Mouse (Mus musculus) MEL (cell line): Measurements from ENCODE around the gene Slc7a8. TPM values are rescaled to one million over a fixed set of nuclear protein-coding genes. Genes with fewer than 3 reads are reported as not detected.

Experiments used
- DNase-seq: peaks from one replicate; pipeline ENCODE4 v3.0.0; 2011; ENCODE audit warnings: low read depth, low spot score
- H3K27ac ChIP-seq: 2 replicates; pipeline ENCODE4 v1.5.1; 2012; ENCODE audit warnings: low read depth, mild to moderate bottlenecking, control low read depth, low read length, moderate library complexity; ENCODE audit not compliant: control insufficient read depth
- H3K27me3 ChIP-seq, 2 experiments: fragments of 150-350 bp in 1 of 2; sonication (generic) in 1 of 2; 2 replicates each; pipeline ENCODE4 v1.6.1; 2012; ENCODE audit warnings: low read length in 2 of 2, mild to moderate bottlenecking in 2 of 2, improper control_type of control experiment in 1 of 2, moderate library complexity in 1 of 2; ENCODE audit not compliant: insufficient read depth in 2 of 2, control insufficient read depth in 1 of 2
- H3K36me3 ChIP-seq, 2 experiments: 2 replicates each; pipeline ENCODE4 v1.6.1; 2012 to 2014; ENCODE audit warnings: low read length in 2 of 2, improper control_type of control experiment in 1 of 2, inconsistent platforms in 1 of 2, mild to moderate bottlenecking in 1 of 2; ENCODE audit not compliant: insufficient read depth in 2 of 2, control insufficient read depth in 1 of 2
- H3K4me1 ChIP-seq, 2 experiments: fragments of 150-350 bp in 1 of 2; sonication (generic) in 1 of 2; 2 replicates each; pipeline ENCODE4 v1.6.1; 2012; ENCODE audit warnings: low read length in 2 of 2, improper control_type of control experiment in 1 of 2, mild to moderate bottlenecking in 1 of 2; ENCODE audit not compliant: insufficient read depth in 2 of 2, control insufficient read depth in 1 of 2
- H3K4me3 ChIP-seq, 2 experiments: fragments of 150-350 bp in 1 of 2; sonication (generic) in 1 of 2; 2 replicates each; pipeline ENCODE4 v1.5.1; 2012; ENCODE audit warnings: low read depth in 2 of 2, low read length in 2 of 2, mild to moderate bottlenecking in 2 of 2, moderate library complexity in 2 of 2, control low read depth in 1 of 2, improper control_type of control experiment in 1 of 2; ENCODE audit not compliant: control insufficient read depth in 1 of 2, insufficient read depth in 1 of 2
- H3K79me2 ChIP-seq: 2 replicates; pipeline ENCODE4 v1.6.1; 2012; ENCODE audit warnings: mild to moderate bottlenecking, low read length, moderate library complexity; ENCODE audit not compliant: control insufficient read depth, poor library complexity, insufficient read depth
- H3K9ac ChIP-seq: 2 replicates; pipeline ENCODE4 v1.6.1; 2012; ENCODE audit warnings: low read depth, mild to moderate bottlenecking, control low read depth, low read length, moderate library complexity; ENCODE audit not compliant: control insufficient read depth, poor library complexity, severe bottlenecking
- H3K9me3 ChIP-seq: fragments of 150-350 bp; sonication (generic); replicated peaks from 2 replicates; pipeline ENCODE4 v1.6.1; 2012; ENCODE audit warnings: mild to moderate bottlenecking, low read length, improper control_type of control experiment, moderate library complexity; ENCODE audit not compliant: insufficient read depth
- BHLHE40 ChIP-seq: IDR thresholded peaks from 2 replicates; pipeline ENCODE4 v1.6.1; 2012; ENCODE audit warnings: low read depth, mild to moderate bottlenecking, inconsistent platforms, low read length, improper control_type of control experiment, borderline replicate concordance
- CHD2 ChIP-seq: IDR thresholded peaks from 2 replicates; pipeline ENCODE4 v1.6.1; 2011; ENCODE audit warnings: low read length, improper control_type of control experiment
- E2F4 ChIP-seq: IDR thresholded peaks from 2 replicates; pipeline ENCODE4 v1.6.1; 2011; ENCODE audit warnings: low read depth, low read length, improper control_type of control experiment, borderline replicate concordance
- EP300 ChIP-seq, 2 experiments: IDR thresholded peaks; 2 replicates each; pipeline ENCODE4 v1.6.1; 2011; ENCODE audit warnings: improper control_type of control experiment in 2 of 2, low read length in 2 of 2, low read depth in 1 of 2, mild to moderate bottlenecking in 1 of 2
- ETS1 ChIP-seq: IDR thresholded peaks from 2 replicates; pipeline ENCODE4 v1.6.1; 2012; ENCODE audit warnings: low read depth, mild to moderate bottlenecking, inconsistent platforms, low read length, improper control_type of control experiment, moderate library complexity
- GATA1 ChIP-seq: IDR thresholded peaks from 2 replicates; pipeline ENCODE4 v1.6.1; 2011; ENCODE audit warnings: low read depth, low read length, improper control_type of control experiment
- HCFC1 ChIP-seq: IDR thresholded peaks from 2 replicates; pipeline ENCODE4 v1.6.1; 2012; ENCODE audit warnings: low read depth, mild to moderate bottlenecking, inconsistent platforms, low read length, improper control_type of control experiment, moderate library complexity
- KAT2A ChIP-seq: conservative IDR thresholded peaks from 2 replicates; pipeline ENCODE4 v1.6.1; 2012; ENCODE audit warnings: low read depth, low read length, improper control_type of control experiment, inconsistent platforms
- MAFK ChIP-seq: IDR thresholded peaks from 2 replicates; pipeline ENCODE4 v1.6.1; 2011; ENCODE audit warnings: low read depth, mild to moderate bottlenecking, low read length, improper control_type of control experiment, borderline replicate concordance
- MAZ ChIP-seq: IDR thresholded peaks from 2 replicates; pipeline ENCODE4 v1.6.1; 2012; ENCODE audit warnings: low read depth, mild to moderate bottlenecking, inconsistent platforms, low read length, improper control_type of control experiment
- MEF2A ChIP-seq: IDR thresholded peaks from 2 replicates; pipeline ENCODE4 v1.6.1; 2014; ENCODE audit warnings: low read depth, mild to moderate bottlenecking, inconsistent platforms, low read length, improper control_type of control experiment; ENCODE audit not compliant: poor library complexity, insufficient replicate concordance, severe bottlenecking; ENCODE audit errors: extremely low read depth
- MXI1 ChIP-seq: IDR thresholded peaks from 2 replicates; pipeline ENCODE4 v1.6.1; 2011; ENCODE audit warnings: mild to moderate bottlenecking, low read depth, low read length, improper control_type of control experiment
- POLR2A ChIP-seq, 2 experiments: IDR thresholded peaks; 2 replicates each; pipeline ENCODE4 v1.6.1; 2011 to 2012; ENCODE audit warnings: low read length in 2 of 2, mild to moderate bottlenecking in 2 of 2, control low read depth in 1 of 2, improper control_type of control experiment in 1 of 2, low read depth in 1 of 2, moderate library complexity in 1 of 2; ENCODE audit not compliant: control insufficient read depth in 1 of 2, insufficient read depth in 1 of 2, poor library complexity in 1 of 2
- POLR2AphosphoS2 ChIP-seq: IDR thresholded peaks from 2 replicates; pipeline ENCODE4 v1.6.1; 2011; ENCODE audit warnings: low read length, improper control_type of control experiment
- POLR2AphosphoS5 ChIP-seq: IDR thresholded peaks from 2 replicates; pipeline ENCODE4 v1.6.1; 2012; ENCODE audit warnings: low read depth, borderline replicate concordance, mild to moderate bottlenecking, inconsistent platforms, low read length, moderate library complexity, mixed read lengths
- RCOR1 ChIP-seq: IDR thresholded peaks from 2 replicates; pipeline ENCODE4 v1.6.1; 2012; ENCODE audit warnings: low read depth, mild to moderate bottlenecking, inconsistent platforms, low read length, improper control_type of control experiment
- SIN3A ChIP-seq: IDR thresholded peaks from 2 replicates; pipeline ENCODE4 v1.6.1; 2012; ENCODE audit warnings: low read length, improper control_type of control experiment, inconsistent platforms
- TCF12 ChIP-seq: IDR thresholded peaks from 2 replicates; pipeline ENCODE4 v1.6.1; 2014; ENCODE audit warnings: low read depth, mild to moderate bottlenecking, inconsistent platforms, low read length, improper control_type of control experiment, moderate library complexity
- USF2 ChIP-seq, 2 experiments: IDR thresholded peaks; 2 replicates each; pipeline ENCODE4 v1.6.1; 2011 to 2012; ENCODE audit warnings: improper control_type of control experiment in 2 of 2, low read length in 2 of 2, borderline replicate concordance in 1 of 2, inconsistent platforms in 1 of 2, low read depth in 1 of 2, mild to moderate bottlenecking in 1 of 2; ENCODE audit not compliant: insufficient read depth in 1 of 2
- ZMIZ1 ChIP-seq: IDR thresholded peaks from 2 replicates; pipeline ENCODE4 v1.6.1; 2012; ENCODE audit warnings: low read depth, mild to moderate bottlenecking, inconsistent platforms, low read length, improper control_type of control experiment, moderate library complexity
- ZNF384 ChIP-seq: IDR thresholded peaks from 2 replicates; pipeline ENCODE4 v1.6.1; 2012; ENCODE audit warnings: low read depth, mild to moderate bottlenecking, inconsistent platforms, low read length, improper control_type of control experiment
- polyA plus RNA-seq, 2 experiments: library from polyadenylated mRNA; stranded (reverse) in 1 of 2; unstranded in 1 of 2; fragments of >175 nt in 1 of 2; fragments of >200 nt in 1 of 2; gene quantifications; 2 replicates each; pipeline versions ENCODE4 v1.2.1 to v1.2.4; 2012; ENCODE audit warnings: low replicate concordance in 2 of 2, low read depth in 1 of 2; ENCODE audit not compliant: insufficient read length in 2 of 2, insufficient read depth in 1 of 2, missing spikeins in 1 of 2
- total RNA-seq: library from RNA; depleted of rRNA; stranded (reverse); fragments of 300-350 nt; gene quantifications from 2 replicates; pipeline ENCODE4 v1.2.3, GENCODE M21; 2012

Gene Slc7a8
- total and polyA plus RNA-seq, 3 experiments = 0.08 to 0.29 TPM; not detected in 1

GRCm38 (mm10) chr14:54782971-54783370 lies 1.2 kb upstream of the Slc7a8 start:
- DNase-seq = no peak
- Histone ChIP-seq H3K79me2 (no peaks in the 10 kb centered on the region), H3K9me3 (no peaks in the 10 kb centered on the region), H3K27me3 (peaks cover 6 to 9% of the 10 kb centered on the region in 2 experiments), H3K9ac (no peak overlapping the region), H3K27ac (no peak overlapping the region), H3K4me1 (peaks cover 0 to 7% of the 10 kb centered on the region in 2 experiments; a peak in 2 of 4 replicates), H3K36me3 (peaks cover 0 to 4% of the 10 kb centered on the region in 2 experiments; a peak in 2 of 4 replicates), H3K4me3 (no peak overlapping the region)
- no peak for TF ChIP-seq BHLHE40
- TF ChIP-seq POLR2A (IDR thresholded peaks at IDR 0.05; ENCODE audit: control insufficient read depth in 1 of 2, insufficient read depth in 1 of 2, low read depth in 1 of 2, low read length in 2 of 2, poor library complexity in 1 of 2) = no peak
- no peak for TF ChIP-seq CHD2

- Histone ChIP-seq H3K4me3 (peak overlapping the region; percentile 52 to 71), H3K27me3 (peaks cover 6 to 11% of the 10 kb centered on the region in 2 experiments), H3K9me3 (no peaks in the 10 kb centered on the region), H3K9ac (peak overlapping the region; percentile 61; the same call in 1 of the 2 replicates), H3K4me1 (peaks cover 0 to 9% of the 10 kb centered on the region in 2 experiments; a peak in 1 of 4 replicates), H3K79me2 (no peaks in the 10 kb centered on the region), H3K36me3 (peaks cover 0 to 8% of the 10 kb centered on the region in 2 experiments; a peak in 2 of 4 replicates), H3K27ac (no peak overlapping the region)
- DNase-seq = peak; percentile 34
- TF ChIP-seq POLR2A (IDR thresholded peaks at IDR 0.05; ENCODE audit: control insufficient read depth in 1 of 2, insufficient read depth in 1 of 2, low read depth in 1 of 2, low read length in 2 of 2, poor library complexity in 1 of 2) = no peak
- TF ChIP-seq CHD2 = no peak
- no peak for TF ChIP-seq HCFC1
- no peak for TF ChIP-seq TCF12
- no peak for TF ChIP-seq EP300 (IDR thresholded peaks at IDR 0.05; ENCODE audit: low read depth in 1 of 2, low read length in 2 of 2)
Observed at GRCm38 (mm10) chr14:54780836-54781609, 723 bp downstream of the Slc7a8 start.

DNA sequence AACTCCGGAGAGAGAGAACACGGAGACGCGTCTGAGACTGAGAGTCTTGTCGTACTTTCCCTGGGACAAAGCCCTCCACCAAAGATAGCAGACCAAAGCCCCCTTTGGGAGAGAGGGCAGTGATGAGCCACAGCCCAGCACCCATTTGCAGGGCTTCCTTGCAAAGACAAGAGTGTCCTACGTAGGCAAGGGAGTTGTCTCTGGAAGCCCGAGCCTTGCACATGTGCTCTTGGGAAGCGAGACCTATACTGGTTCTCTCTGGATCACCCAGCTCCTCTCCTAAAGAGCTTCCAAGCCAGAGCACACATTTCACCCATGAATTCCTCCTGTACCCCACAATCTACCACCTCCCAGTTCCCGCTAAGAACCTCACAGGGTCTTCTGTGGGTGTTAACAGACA lies 1.7 kb downstream of the Slc7a8 start:
- TF ChIP-seq MAZ (no peak), POLR2A (IDR thresholded peaks at IDR 0.05; ENCODE audit: control insufficient read depth in 1 of 2, insufficient read depth in 1 of 2, low read depth in 1 of 2, low read length in 2 of 2, poor library complexity in 1 of 2) (no peak), RCOR1 (no peak), MAFK (no peak), ZMIZ1 (no peak), E2F4 (no peak), MEF2A (no peak), GATA1 (no peak), KAT2A (no peak), ZNF384 (no peak), MXI1 (no peak), TCF12 (no peak), POLR2AphosphoS5 (no peak), SIN3A (no peak), USF2 (IDR thresholded peaks at IDR 0.05; ENCODE audit: borderline replicate concordance in 1 of 2, insufficient read depth in 1 of 2, low read depth in 1 of 2, low read length in 2 of 2) (no peak), EP300 (IDR thresholded peaks at IDR 0.05; ENCODE audit: low read depth in 1 of 2, low read length in 2 of 2) (no peak), ETS1 (no peak), POLR2AphosphoS2 (no peak)
- Histone ChIP-seq H3K27me3 (peaks cover 6 to 11% of the 10 kb centered on the region in 2 experiments), H3K27ac (no peak overlapping the region), H3K9me3 (no peaks in the 10 kb centered on the region), H3K9ac (no peak overlapping the region), H3K4me1 (peaks cover 0 to 9% of the 10 kb centered on the region in 2 experiments; a peak in 1 of 4 replicates), H3K36me3 (peaks cover 0 to 8% of the 10 kb centered on the region in 2 experiments; a peak in 2 of 4 replicates), H3K79me2 (no peaks in the 10 kb centered on the region), H3K4me3 (no peak overlapping the region)
- no peak for DNase-seq
